Mouse (Mus musculus) embryonic facial prominence, embryonic 12.5 days (tissue): ENCODE data around the gene Apip. TPM values are rescaled to one million over a fixed set of nuclear protein-coding genes. Genes with fewer than 3 reads are reported as not detected.

Experiments
- ATAC-seq: fragments of 200-750 bp; cut with Nextera tagmentation; 2 replicates; pipeline ENCODE4 v1.8.0; 2017; ENCODE audit not compliant: insufficient number of reproducible peaks, insufficient read depth, low FRiP score, low TSS enrichment
- H3K27ac ChIP-seq: fragments of 300-500 bp; sonication (generic); 2 replicates; pipeline ENCODE4 v1.5.1; 2016; ENCODE audit warnings: mild to moderate bottlenecking
- H3K27me3 ChIP-seq: fragments of 300-500 bp; sonication (generic); 2 replicates; pipeline ENCODE4 v1.6.1; 2016; ENCODE audit warnings: mild to moderate bottlenecking, moderate library complexity
- H3K36me3 ChIP-seq: fragments of 300-500 bp; sonication (generic); 2 replicates; pipeline ENCODE4 v1.6.1; 2016; ENCODE audit warnings: mild to moderate bottlenecking
- H3K4me1 ChIP-seq: fragments of 300-500 bp; sonication (generic); 2 replicates; pipeline ENCODE4 v1.6.1; 2016
- H3K4me2 ChIP-seq: fragments of 300-500 bp; sonication (generic); replicated peaks from 2 replicates; pipeline ENCODE4 v1.6.1; 2016; ENCODE audit warnings: mild to moderate bottlenecking, moderate library complexity
- H3K4me3 ChIP-seq: fragments of 300-500 bp; sonication (generic); 2 replicates; pipeline ENCODE4 v1.5.1; 2016; ENCODE audit warnings: mild to moderate bottlenecking
- H3K9ac ChIP-seq: fragments of 300-500 bp; sonication (generic); 2 replicates; pipeline ENCODE4 v1.6.1; 2016; ENCODE audit warnings: mild to moderate bottlenecking, moderate library complexity
- H3K9me3 ChIP-seq: fragments of 300-500 bp; sonication (generic); 2 replicates; pipeline ENCODE4 v1.6.1; 2016; ENCODE audit warnings: mild to moderate bottlenecking, moderate library complexity
- WGBS: fragments of 180-500 bp; shearing (Covaris S2); methylation state at CpG from one replicate; pipeline ENCODE4 v1.1.7; 2016; 5-methylcytosine and 5-hydroxymethylcytosine counted together
- polyA plus RNA-seq: library from polyadenylated mRNA; unstranded; fragments of >200 nt; fragmentation: Nextera tagmentation; extraction: Ambion mirVana; gene quantifications from 2 replicates; pipeline ENCODE4 v1.2.1, GENCODE M21; 2016

Apip gene
- polyA plus RNA-seq, 1 experiment from 2014 or later, result 79.2 TPM

DNA sequence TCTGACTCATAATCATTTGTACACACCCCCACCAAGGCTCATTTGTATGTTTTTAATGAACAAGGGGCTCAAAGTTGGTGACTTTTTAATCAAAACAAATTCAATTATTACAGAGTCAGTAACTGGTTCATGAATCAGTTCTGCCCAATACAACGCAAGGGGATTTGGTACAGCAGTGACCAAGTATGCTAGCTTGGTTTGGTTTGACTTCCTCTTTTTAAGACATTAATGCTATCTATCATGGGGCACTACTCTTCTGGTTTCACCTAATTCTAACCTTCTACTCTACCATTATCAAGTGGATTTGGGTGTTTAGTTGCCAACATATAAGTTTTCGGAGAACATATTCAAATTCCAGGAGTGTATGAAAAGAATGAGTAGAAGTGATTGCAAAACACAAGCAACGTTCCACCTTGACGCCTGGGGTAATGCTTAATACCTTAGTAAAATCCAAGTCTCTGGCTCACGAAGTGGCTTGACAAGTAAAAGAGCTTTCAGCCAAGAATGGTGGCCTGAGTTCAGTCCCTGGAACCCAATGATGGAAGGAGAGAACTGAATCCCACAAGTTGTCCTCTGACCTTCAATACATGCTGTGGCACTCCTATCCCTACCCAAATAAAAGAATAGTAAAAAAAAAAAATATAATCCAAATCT lies 3.6 kb upstream of the Apip start:
- WGBS, result 92% methylated on average over 5 of the region's 5 CpGs
- H3K9me3 ChIP-seq, result peaks cover under 1% of the 10 kb centered on the region; the same call in 1 of the 2 replicates
- no peak overlapping the region for H3K27ac ChIP-seq
- H3K4me2 ChIP-seq, result no peak overlapping the region
- no peaks in the 10 kb centered on the region for H3K36me3 ChIP-seq
- no peaks in the 10 kb centered on the region for H3K27me3 ChIP-seq
- no peak overlapping the region for H3K9ac ChIP-seq
- ATAC-seq, result no peak
- H3K4me3 ChIP-seq, result no peak overlapping the region
- peaks cover 24% of the 10 kb centered on the region for H3K4me1 ChIP-seq

DNA sequence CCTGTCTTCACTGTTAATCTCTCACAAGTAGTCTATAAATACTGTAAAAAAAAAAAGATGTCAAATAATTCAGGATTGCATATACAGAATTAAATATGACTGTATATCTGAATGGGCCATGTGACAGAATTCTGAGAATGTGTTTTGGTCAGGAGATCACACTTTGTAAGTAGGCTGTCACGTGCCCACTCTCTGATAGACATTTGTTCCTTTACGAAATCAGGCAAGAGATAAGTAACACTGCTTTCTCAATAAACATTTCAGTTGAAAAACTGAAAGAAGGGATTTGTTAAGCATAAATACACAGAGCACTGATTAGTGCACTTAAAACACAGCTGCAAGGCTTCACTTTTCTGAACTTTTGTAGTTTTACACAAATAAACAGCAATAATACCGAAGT lies 2.9 kb upstream of the Apip start:
- H3K27me3 ChIP-seq, result no peaks in the 10 kb centered on the region
- H3K27ac ChIP-seq, result no peak overlapping the region
- H3K9ac ChIP-seq, result no peak overlapping the region
- WGBS, result 84% methylated on average over 3 of the region's 3 CpGs
- no peak overlapping the region for H3K4me3 ChIP-seq
- H3K9me3 ChIP-seq, result peaks cover 3% of the 10 kb centered on the region; the same call in 1 of the 2 replicates
- no peaks in the 10 kb centered on the region for H3K36me3 ChIP-seq
- peaks cover 24% of the 10 kb centered on the region for H3K4me1 ChIP-seq
- ATAC-seq, result no peak
- no peak overlapping the region for H3K4me2 ChIP-seq

DNA sequence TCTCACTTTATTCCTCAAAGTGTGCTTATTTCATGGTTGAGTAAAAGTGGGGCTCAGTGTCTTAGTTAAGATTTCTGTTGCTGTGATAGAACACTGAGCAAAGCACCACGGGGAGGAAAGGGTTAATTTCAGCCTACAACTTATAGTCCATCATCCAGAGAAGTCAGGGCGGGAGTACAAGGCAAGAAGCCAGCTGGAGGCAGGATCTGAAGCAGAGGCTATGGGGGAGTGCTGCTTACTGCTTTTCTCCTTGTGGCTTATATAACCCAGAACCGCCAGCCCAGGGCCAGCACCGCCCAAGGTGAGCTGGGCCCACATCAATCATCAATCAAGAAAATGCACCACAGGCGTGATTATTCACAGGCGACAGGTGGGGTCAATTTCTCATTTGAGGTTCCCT lies 7.6 kb downstream of the Apip start:
- no peaks in the 10 kb centered on the region for H3K27me3 ChIP-seq

DNA sequence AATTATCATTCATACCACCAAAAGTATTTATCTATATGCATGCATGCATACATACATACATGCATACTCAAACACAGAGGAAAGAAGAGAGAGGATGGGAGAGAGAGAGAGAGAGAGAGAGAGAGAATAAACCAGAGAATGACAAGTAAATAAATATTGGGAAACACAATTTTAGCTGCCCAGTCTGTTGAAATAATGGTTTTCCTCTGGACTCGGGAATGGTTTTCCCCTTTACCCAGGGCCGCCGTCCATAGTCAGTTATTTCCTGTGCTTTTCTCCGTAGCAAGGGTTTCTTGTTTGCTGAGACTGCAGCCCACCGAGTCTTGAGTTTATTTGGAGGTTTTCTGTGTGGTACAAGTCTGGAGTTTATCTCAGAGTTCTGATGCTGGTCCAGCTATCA lies 8.2 kb downstream of the Apip start:
- H3K4me1 ChIP-seq, result no peaks in the 10 kb centered on the region
- H3K4me3 ChIP-seq, result no peak overlapping the region
- no peak for ATAC-seq
- no peaks in the 10 kb centered on the region for H3K36me3 ChIP-seq
- H3K9ac ChIP-seq, result no peak overlapping the region
- H3K4me2 ChIP-seq, result no peak overlapping the region
- H3K27ac ChIP-seq, result no peak overlapping the region
- H3K27me3 ChIP-seq, result no peaks in the 10 kb centered on the region
- H3K9me3 ChIP-seq, result no peaks in the 10 kb centered on the region
- 76% methylated on average over 5 of the region's 5 CpGs for WGBS

More for the DNA sequence above, 7.6 kb downstream of the Apip start:
- Histone ChIP-seq H3K4me1 (no peaks in the 10 kb centered on the region), H3K4me3 (no peak overlapping the region), H3K4me2 (no peak overlapping the region), H3K9ac (no peak overlapping the region), H3K27ac (no peak overlapping the region), H3K9me3 (no peaks in the 10 kb centered on the region), H3K36me3 (no peaks in the 10 kb centered on the region)
- ATAC-seq, result no peak
- WGBS, result 71% methylated on average over 6 of the region's 6 CpGs

DNA sequence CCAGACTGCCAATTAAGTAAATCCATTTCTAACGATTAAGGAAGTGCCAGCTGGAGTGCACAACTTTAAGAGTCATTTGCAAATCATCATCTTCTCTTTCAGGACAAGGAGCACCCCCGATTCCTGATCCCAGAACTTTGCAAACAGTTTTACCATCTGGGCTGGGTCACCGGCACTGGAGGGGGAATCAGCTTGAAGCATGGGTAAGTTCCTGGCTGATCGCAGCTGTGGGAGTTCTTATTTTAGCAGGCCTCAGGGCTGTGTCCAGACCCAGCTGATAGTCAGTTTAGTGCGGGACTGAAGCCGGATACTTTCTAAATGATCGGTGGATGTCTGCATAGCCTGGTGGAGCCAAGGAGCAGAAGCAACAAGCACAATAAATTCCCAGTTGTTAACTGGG lies 9.4 kb downstream of the Apip start:
- WGBS, result 69% methylated on average over 7 of the region's 7 CpGs
- 0 out of 2 replicates have a peak, but pooled peaks cover 6% of the 10 kb centered on the region for H3K36me3 ChIP-seq
- no peak overlapping the region for H3K27ac ChIP-seq
- H3K4me1 ChIP-seq, result no peaks in the 10 kb centered on the region
- no peak for ATAC-seq
- no peaks in the 10 kb centered on the region for H3K9me3 ChIP-seq
- H3K4me3 ChIP-seq, result no peak overlapping the region
- H3K27me3 ChIP-seq, result no peaks in the 10 kb centered on the region
- no peak overlapping the region for H3K9ac ChIP-seq
- H3K4me2 ChIP-seq, result no peak overlapping the region

DNA sequence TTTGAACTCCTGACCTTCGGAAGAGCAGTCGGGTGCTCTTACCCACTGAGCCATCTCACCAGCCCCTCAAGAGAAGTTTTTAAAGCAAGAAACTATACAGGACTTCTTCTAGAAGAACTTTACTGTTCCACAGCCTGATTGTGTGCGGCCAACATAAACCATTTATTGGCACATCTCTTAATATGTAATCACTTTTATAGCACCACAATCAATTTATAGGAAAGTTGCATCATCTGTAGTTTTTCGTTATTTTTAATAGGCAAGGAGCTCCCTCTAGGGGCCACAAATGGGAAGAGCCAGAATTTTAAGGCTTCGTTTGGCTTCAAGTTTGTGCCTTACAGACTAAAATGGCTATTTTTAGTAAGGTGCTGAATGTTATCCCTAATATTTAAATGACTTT lies 11.0 kb downstream of the Apip start:
- no peak overlapping the region for H3K9ac ChIP-seq
- no peak overlapping the region for H3K4me2 ChIP-seq
- no peaks in the 10 kb centered on the region for H3K9me3 ChIP-seq
- H3K4me3 ChIP-seq, result no peak overlapping the region
- H3K4me1 ChIP-seq, result no peaks in the 10 kb centered on the region
- H3K27ac ChIP-seq, result no peak overlapping the region
- peaks cover 15% of the 10 kb centered on the region for H3K36me3 ChIP-seq
- no peak for ATAC-seq
- H3K27me3 ChIP-seq, result no peaks in the 10 kb centered on the region
- 61% methylated on average over 5 of the region's 5 CpGs for WGBS

DNA sequence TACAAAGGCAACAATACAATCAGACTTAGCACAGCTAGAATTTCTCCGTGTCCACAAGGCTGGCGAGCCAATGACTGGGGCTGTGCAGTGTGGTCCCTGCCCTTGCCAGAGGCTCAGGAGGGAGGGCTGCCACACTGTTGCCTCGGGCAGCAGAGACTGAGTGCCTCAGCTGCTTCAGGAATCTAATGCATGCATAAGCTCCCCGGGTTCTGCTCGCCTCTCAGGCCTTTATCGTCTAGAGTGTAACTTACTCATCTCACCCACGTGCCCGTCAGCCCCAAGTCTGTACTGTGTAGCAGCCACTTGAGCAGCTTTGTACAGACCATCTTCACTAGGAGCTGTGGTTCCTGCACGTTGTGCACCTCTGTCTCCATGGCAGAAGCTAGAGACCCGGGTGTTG lies 12.2 kb downstream of the Apip start:
- Histone ChIP-seq H3K9me3 (no peaks in the 10 kb centered on the region), H3K4me3 (no peak overlapping the region), H3K4me2 (no peak overlapping the region), H3K27me3 (no peaks in the 10 kb centered on the region), H3K27ac (no peak overlapping the region), H3K9ac (no peak overlapping the region), H3K4me1 (no peaks in the 10 kb centered on the region), H3K36me3 (peaks cover 19% of the 10 kb centered on the region)
- 72% methylated on average over 10 of the region's 10 CpGs for WGBS
- ATAC-seq, result no peak

DNA sequence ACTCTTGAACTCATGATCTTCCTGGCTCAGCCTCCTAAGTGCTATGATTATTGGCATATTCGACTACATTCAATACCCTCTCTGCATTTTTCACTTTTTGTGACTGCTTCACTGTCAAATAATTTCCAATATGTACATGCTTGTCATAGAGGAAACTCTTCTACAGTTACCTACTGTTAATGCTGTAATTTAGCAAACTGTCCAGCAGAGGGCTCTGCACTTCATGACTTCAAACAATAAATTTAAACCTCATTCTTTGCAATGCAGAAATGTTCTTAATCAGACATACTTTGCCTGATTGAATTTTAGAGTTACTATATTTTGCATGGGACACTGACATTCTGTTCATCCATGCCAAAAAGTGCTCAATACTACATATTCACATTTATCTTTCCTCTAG lies 13.0 kb downstream of the Apip start:
- 0% methylated on average over 1 of the region's 1 CpGs for WGBS
- no peak overlapping the region for H3K4me2 ChIP-seq
- H3K9ac ChIP-seq, result no peak overlapping the region
- H3K27ac ChIP-seq, result no peak overlapping the region
- no peaks in the 10 kb centered on the region for H3K4me1 ChIP-seq
- H3K9me3 ChIP-seq, result no peaks in the 10 kb centered on the region
- no peak overlapping the region for H3K4me3 ChIP-seq
- ATAC-seq, result no peak
- peaks cover 19% of the 10 kb centered on the region for H3K36me3 ChIP-seq
- H3K27me3 ChIP-seq, result no peaks in the 10 kb centered on the region

DNA sequence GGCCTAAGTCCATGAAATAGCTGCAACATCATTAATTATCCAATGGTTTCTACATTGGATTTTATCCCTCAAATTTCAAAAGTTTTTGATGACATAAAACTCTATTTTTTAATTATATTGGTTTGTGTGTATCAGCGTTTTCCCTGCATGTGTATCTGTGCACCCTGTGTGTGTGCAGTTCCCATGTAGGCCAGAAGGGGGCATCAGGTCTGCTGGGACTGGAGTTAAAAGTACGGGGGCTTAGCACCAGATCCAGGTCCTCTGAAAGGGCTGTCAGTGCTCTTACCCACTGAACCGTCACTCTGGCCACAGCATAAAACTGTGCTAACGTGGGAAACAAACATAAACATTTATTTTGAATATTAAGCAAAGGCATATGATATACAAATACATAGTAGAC lies 14.6 kb downstream of the Apip start:
- 96% methylated on average over 4 of the region's 4 CpGs for WGBS
- H3K4me3 ChIP-seq, result no peak overlapping the region
- no peak overlapping the region for H3K4me2 ChIP-seq
- no peaks in the 10 kb centered on the region for H3K9me3 ChIP-seq
- no peak for ATAC-seq
- peaks cover 23% of the 10 kb centered on the region for H3K36me3 ChIP-seq
- H3K9ac ChIP-seq, result no peak overlapping the region
- H3K27ac ChIP-seq, result no peak overlapping the region
- no peaks in the 10 kb centered on the region for H3K4me1 ChIP-seq
- H3K27me3 ChIP-seq, result no peaks in the 10 kb centered on the region

DNA sequence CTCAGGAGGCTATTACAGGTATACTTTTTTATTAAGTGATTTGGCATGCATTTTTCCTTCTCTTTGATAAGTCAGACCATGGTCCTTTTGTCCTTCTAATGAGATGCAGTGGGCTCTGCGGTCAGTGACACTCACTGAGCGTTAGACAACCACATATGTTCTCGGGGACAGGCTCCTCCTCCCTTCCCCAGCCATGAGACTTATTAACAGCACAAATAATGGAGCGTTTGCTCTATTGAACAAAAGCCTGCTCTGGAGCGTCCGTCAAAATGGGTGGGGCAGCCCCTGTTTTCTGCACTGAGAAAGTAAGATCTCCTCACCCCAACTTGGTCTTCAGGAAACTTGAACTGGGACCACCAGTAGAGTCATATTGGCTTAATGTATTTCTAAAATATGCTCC lies 16.0 kb downstream of the Apip start:
- ATAC-seq, result no peak
- no peak overlapping the region for H3K4me2 ChIP-seq
- H3K27ac ChIP-seq, result no peak overlapping the region
- H3K27me3 ChIP-seq, result no peaks in the 10 kb centered on the region
- H3K4me1 ChIP-seq, result no peaks in the 10 kb centered on the region
- no peak overlapping the region for H3K9ac ChIP-seq
- 83% methylated on average over 6 of the region's 6 CpGs for WGBS
- peaks cover 32% of the 10 kb centered on the region for H3K36me3 ChIP-seq
- no peaks in the 10 kb centered on the region for H3K9me3 ChIP-seq
- no peak overlapping the region for H3K4me3 ChIP-seq

DNA sequence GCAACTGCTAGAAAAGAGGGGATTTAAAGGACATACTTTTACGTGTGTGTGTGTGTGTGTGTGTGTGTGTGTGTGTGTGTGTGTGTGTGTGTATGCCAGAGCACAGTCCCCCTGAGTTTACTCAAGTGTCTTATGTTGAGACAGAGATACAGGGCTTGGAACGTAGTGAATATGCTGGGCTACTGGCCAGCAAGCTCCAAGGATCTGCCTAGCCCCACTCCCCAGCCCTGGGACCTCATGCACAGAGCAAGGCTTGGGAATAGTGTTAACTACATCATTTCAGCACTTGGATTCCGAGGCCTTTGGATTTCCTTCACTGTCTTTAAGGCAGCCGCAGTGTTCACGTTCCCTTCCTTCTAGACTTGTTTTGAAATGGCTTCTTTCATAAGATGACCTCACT lies 29.1 kb downstream of the Apip start:
- no peaks in the 10 kb centered on the region for H3K27me3 ChIP-seq
- no peaks in the 10 kb centered on the region for H3K36me3 ChIP-seq
- H3K4me1 ChIP-seq, result no peaks in the 10 kb centered on the region
- no peaks in the 10 kb centered on the region for H3K9me3 ChIP-seq
- ATAC-seq, result no peak
- no peak overlapping the region for H3K4me2 ChIP-seq
- no peak overlapping the region for H3K27ac ChIP-seq
- H3K4me3 ChIP-seq, result no peak overlapping the region
- 60% methylated on average over 5 of the region's 5 CpGs for WGBS
- H3K9ac ChIP-seq, result no peak overlapping the region

DNA sequence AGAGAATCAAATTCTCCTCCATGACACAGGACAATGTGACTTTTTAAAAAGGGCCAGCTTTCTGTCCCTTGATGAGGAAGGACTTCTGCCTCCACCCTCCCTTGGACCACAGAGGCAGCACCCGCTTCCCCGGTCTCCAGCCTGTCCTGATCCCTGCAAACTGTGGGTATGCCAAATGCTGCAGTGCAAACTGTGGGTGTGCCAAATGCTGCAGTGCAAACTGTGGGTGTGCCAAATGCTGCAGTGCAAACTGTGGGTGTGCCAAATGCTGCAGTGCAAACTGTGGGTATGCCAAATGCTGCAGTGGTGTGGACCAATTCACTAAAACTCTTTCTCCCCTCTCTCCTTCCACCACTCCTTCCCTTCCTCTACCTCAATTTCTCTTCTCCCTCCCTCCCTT lies 32.7 kb downstream of the Apip start:
- no peak for ATAC-seq
- Histone ChIP-seq H3K4me1 (no peaks in the 10 kb centered on the region), H3K9ac (no peak overlapping the region), H3K27ac (no peak overlapping the region), H3K36me3 (no peaks in the 10 kb centered on the region), H3K4me2 (no peak overlapping the region), H3K4me3 (no peak overlapping the region), H3K9me3 (no peaks in the 10 kb centered on the region), H3K27me3 (no peaks in the 10 kb centered on the region)
- 85% methylated on average over 2 of the region's 2 CpGs for whole genome bisulfite sequencing
